Mouse (Mus musculus) small intestine, adult 2 months (tissue): ENCODE results near the gene Elovl3.

ENCODE experiments used
- CTCF ChIP-seq: fragments of 200-500 bp; IDR thresholded peaks from 2 replicates; pipeline ENCODE4 v1.5.1; 2012; ENCODE audit warnings: low read depth, mild to moderate bottlenecking, control low read depth, inconsistent platforms, low read length, moderate library complexity, mixed read lengths; ENCODE audit not compliant: insufficient replicate concordance, insufficient read length; ENCODE audit errors: extremely low read depth
- POLR2A ChIP-seq: fragments of 200-500 bp; IDR thresholded peaks from 2 replicates; pipeline ENCODE4 v1.6.1; 2012; ENCODE audit warnings: low read depth, mild to moderate bottlenecking, control low read depth, inconsistent platforms, low read length, moderate library complexity

DNA sequence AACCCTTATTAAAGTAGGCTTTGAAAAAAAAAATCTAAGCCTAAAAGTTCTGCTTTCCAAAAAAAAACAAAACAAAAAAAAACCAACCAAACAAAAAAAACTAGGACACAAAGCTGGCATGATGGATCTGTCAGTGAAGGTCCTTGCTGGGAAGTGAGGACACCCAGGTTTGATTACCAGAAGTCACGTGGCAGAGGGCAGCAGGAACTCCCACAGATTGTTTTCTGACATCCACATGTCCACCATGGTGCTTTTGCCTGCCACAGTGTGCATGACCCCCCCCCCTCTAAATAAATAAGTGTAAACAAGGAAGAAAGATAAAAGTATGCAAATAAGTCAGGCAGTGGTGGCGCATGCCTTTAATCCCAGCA lies 27.5 kb upstream of the Elovl3 start:
- TF ChIP-seq CTCF = no peak
- no peak for TF ChIP-seq POLR2A
